In the genomic region with DNA sequence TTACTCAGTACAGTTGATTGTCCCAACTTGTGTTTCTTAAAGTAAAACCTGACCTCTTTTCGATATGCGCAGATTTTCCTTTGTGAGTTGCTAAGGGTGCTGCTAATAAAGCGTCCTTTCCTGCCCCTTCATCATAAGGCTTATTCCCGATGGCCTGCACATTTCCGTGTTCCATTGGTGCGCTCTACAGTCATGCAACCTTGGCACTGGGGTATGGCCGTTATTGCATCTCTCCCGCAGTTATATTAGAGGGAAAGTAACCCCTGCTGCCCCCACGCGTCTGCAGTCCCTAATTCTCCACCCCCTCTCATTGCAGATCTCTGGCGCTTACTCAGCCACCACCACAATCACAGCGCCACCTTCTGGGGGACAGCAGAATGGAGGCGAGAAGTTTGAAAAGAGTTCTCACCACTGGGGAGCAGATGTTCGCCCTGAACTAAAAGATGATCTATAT, we compare ENCODE assay signal across 8 mouse cellular contexts. TPM values are rescaled to one million over a fixed set of nuclear protein-coding genes. Genes with fewer than 3 reads are reported as not detected.
A peak's percentile ranks its signal among the peaks of the same experiment; 100 is the strongest.
DNase-seq lines count a peak whose midpoint lies in the region; ATAC-seq and TF ChIP-seq lines count a peak whose summit lies in the region.

No protein-coding gene starts in this region.

- H3K27me3 ChIP-seq in heart, embryonic 11.5 days (ENCODE audit: control insufficient read depth, insufficient read depth, low read length), result no peaks in the 10 kb centered on the region
- H3K27me3 ChIP-seq in kidney, embryonic 16.5 days (ENCODE audit: insufficient read depth, low read length), result no peaks in the 10 kb centered on the region
- H3K27me3 ChIP-seq in liver, adult 2 months (ENCODE audit: control insufficient read depth, insufficient read depth, low read length), result no peaks in the 10 kb centered on the region; the same call in 1 of the 2 replicates

- peak overlapping the region; percentile 82 for H3K4me3 ChIP-seq in embryonic fibroblast, embryonic 13.5 days (ENCODE audit: insufficient read depth, low read length)
- H3K4me3 ChIP-seq in heart, embryonic 11.5 days (ENCODE audit: low read depth, low read length), result peak overlapping the region; percentile 81
- peak overlapping the region; percentile 92 for H3K4me3 ChIP-seq in kidney, embryonic 16.5 days (ENCODE audit: low read length)
- H3K4me3 ChIP-seq in liver, adult 2 months (ENCODE audit: insufficient read depth, low read depth, low read length), result peak overlapping the region; percentile 38

- peak; percentile 94 for DNase-seq in B cell, adult 2 months
- DNase-seq in brain, adult 2 months (ENCODE audit: low read depth, low spot score), result peak; percentile 98
- DNase-seq in liver, adult 2 months (ENCODE audit: extremely low read depth, low read depth, low spot score), result peak; percentile 27
- DNase-seq in spleen, postnatal 36 days (ENCODE audit: low spot score in 2 of 2), result peak; percentile 87 to 90

- peak; percentile 85 for TF ChIP-seq CTCF in embryonic fibroblast, embryonic 13.5 days (IDR thresholded peaks at IDR 0.05; ENCODE audit: borderline replicate concordance, insufficient read depth, low read length)
- TF ChIP-seq CTCF in liver, adult 2 months (IDR thresholded peaks at IDR 0.05; ENCODE audit: low read depth, low read length), result peak; percentile 83

- H3K9ac ChIP-seq in heart, embryonic 11.5 days (ENCODE audit: low read depth, low read length), result peak overlapping the region; percentile 89
- peak overlapping the region; percentile 90 for H3K9ac ChIP-seq in kidney, embryonic 16.5 days (replicated peaks; ENCODE audit: low read length)
- H3K9ac ChIP-seq in liver, adult 2 months (ENCODE audit: low read depth, low read length), result no peak overlapping the region

- peaks cover 3% of the 10 kb centered on the region for H3K4me1 ChIP-seq in embryonic fibroblast, embryonic 13.5 days (ENCODE audit: control insufficient read depth, insufficient read depth, low read length)
- peaks cover 60% of the 10 kb centered on the region for H3K4me1 ChIP-seq in heart, embryonic 11.5 days (ENCODE audit: control insufficient read depth, insufficient read depth, low read length)
- H3K4me1 ChIP-seq in kidney, embryonic 16.5 days (ENCODE audit: insufficient read depth, low read length), result peaks cover 70% of the 10 kb centered on the region
- H3K4me1 ChIP-seq in liver, adult 2 months (ENCODE audit: control insufficient read depth, insufficient read depth, low read length), result no peaks in the 10 kb centered on the region; the same call in 1 of the 2 replicates

- peak overlapping the region; percentile 97 for H3K4me2 ChIP-seq in heart, embryonic 11.5 days
- H3K4me2 ChIP-seq in kidney, embryonic 16.5 days (replicated peaks; ENCODE audit: low read depth, low read length), result peak overlapping the region; percentile 93

- ATAC-seq in heart, embryonic 11.5 days (replicated peaks; ENCODE audit: insufficient number of reproducible peaks, low FRiP score, low TSS enrichment), result peak; percentile 53; the same call in 1 of the 2 replicates
- ATAC-seq in kidney, embryonic 16.5 days (ENCODE audit: low FRiP score, low TSS enrichment), result peak; percentile 64; the same call in 1 of the 2 replicates
- ATAC-seq in monocyte, adult 5-6 weeks (replicated peaks; ENCODE audit: insufficient number of reproducible peaks, low FRiP score, low TSS enrichment, poor library complexity, severe bottlenecking), result peak; percentile 56

- H3K36me3 ChIP-seq in heart, embryonic 11.5 days (ENCODE audit: control insufficient read depth, insufficient read depth, low read length), result peaks cover 27% of the 10 kb centered on the region
- peaks cover 28% of the 10 kb centered on the region for H3K36me3 ChIP-seq in kidney, embryonic 16.5 days (ENCODE audit: insufficient read depth, low read length)
- H3K36me3 ChIP-seq in liver, adult 2 months (ENCODE audit: control insufficient read depth, insufficient read depth, low read length), result no peaks in the 10 kb centered on the region

- peak overlapping the region; percentile 95 for H3K27ac ChIP-seq in embryonic fibroblast, embryonic 13.5 days (ENCODE audit: insufficient read depth, low read length)
- H3K27ac ChIP-seq in heart, embryonic 11.5 days (ENCODE audit: low read depth, low read length), result peak overlapping the region; percentile 97
- H3K27ac ChIP-seq in kidney, embryonic 16.5 days (ENCODE audit: low read length), result peak overlapping the region; percentile 97
- no peak overlapping the region for H3K27ac ChIP-seq in liver, adult 2 months (replicated peaks; ENCODE audit: insufficient read depth, low read depth, low read length)

- WGBS in heart, embryonic 11.5 days (ENCODE audit: insufficient replicate concordance), result 0% methylated on average over 14 of the region's 14 CpGs
- under 1% methylated on average over 14 of the region's 14 CpGs for WGBS in kidney, embryonic 16.5 days
- 3% methylated on average over 14 of the region's 14 CpGs for WGBS in liver, adult 2 months

- no peaks in the 10 kb centered on the region for H3K79me2 ChIP-seq in liver, adult 2 months (ENCODE audit: control insufficient read depth, insufficient read depth, low read length)

- no peaks in the 10 kb centered on the region for H3K9me3 ChIP-seq in heart, embryonic 11.5 days (replicated peaks; ENCODE audit: control insufficient read depth, low read length)
- no peaks in the 10 kb centered on the region for H3K9me3 ChIP-seq in kidney, embryonic 16.5 days (ENCODE audit: low read length)

- TF ChIP-seq POLR2A in embryonic fibroblast, embryonic 13.5 days (IDR thresholded peaks at IDR 0.05; ENCODE audit: low read depth, low read length), result peak; percentile 97
- no peak for TF ChIP-seq POLR2A in liver, adult 2 months (IDR thresholded peaks at IDR 0.05; ENCODE audit: extremely low read depth, insufficient read depth, low read length)

RNA-seq across cellular contexts. Expression of a gene that starts 1.1 kb away (rescaled TPM):
- polyA plus RNA-seq in embryonic fibroblast, embryonic 13.5 days (2011; ENCODE audit: insufficient read length, low read depth, missing spikeins), result 442 and 478 TPM in 2 replicates
- 150 and 188 TPM in 2 replicates for polyA plus RNA-seq in heart, embryonic 11.5 days (2014; fragmentation: Nextera tagmentation; extraction: Ambion mirVana)
- 178 and 193 TPM in 2 replicates for polyA plus RNA-seq in kidney, embryonic 16.5 days (2015; fragmentation: Nextera tagmentation; extraction: Ambion mirVana)
- 2.2 and 3.9 TPM in 2 replicates for total RNA-seq in liver, adult 2 months (2014; rRNA removed)
- polyA plus RNA-seq in liver, adult 2 months (2012; rRNA removed), result 2.7 and 2.9 TPM in 2 replicates
- 38.6 to 52.6 TPM (median 50.7 TPM) in 3 replicates for total RNA-seq in monocyte, adult 5-6 weeks (2017)

RNA-seq across cellular contexts. Expression of a gene that starts 38.3 kb away (rescaled TPM):
- polyA plus RNA-seq in embryonic fibroblast, embryonic 13.5 days (2011; ENCODE audit: insufficient read length, low read depth, missing spikeins), result 0.35 and 0.72 TPM in 2 replicates
- polyA plus RNA-seq in heart, embryonic 11.5 days (2014; fragmentation: Nextera tagmentation; extraction: Ambion mirVana), result 0.11 and 0.18 TPM in 2 replicates
- polyA plus RNA-seq in kidney, embryonic 16.5 days (2015; fragmentation: Nextera tagmentation; extraction: Ambion mirVana), result 0.12 and 0.17 TPM in 2 replicates
- total RNA-seq in liver, adult 2 months (2014; rRNA removed), result 0.09 TPM in 1 of 2 replicates, not detected in the other
- polyA plus RNA-seq in liver, adult 2 months (2012; rRNA removed), result 0.07 TPM in 1 of 2 replicates, not detected in the other
- total RNA-seq in monocyte, adult 5-6 weeks (2017), result 1.7 TPM in 1 of 3 replicates, not detected in the others

Comparison
In these comparisons a context has a peak if more than half of its experiments do, and no peak if none do; other contexts are left out.
1. DNase-seq: peak in every context shown above with its lines; median percentile 98 in brain, adult 2 months; 94 in B cell, adult 2 months; 88 in spleen, postnatal 36 days; 27 in liver, adult 2 months.
2. H3K4me3 ChIP-seq: peak in every context shown above with its lines; median percentile 92 in kidney, embryonic 16.5 days; 82 in embryonic fibroblast, embryonic 13.5 days; 81 in heart, embryonic 11.5 days; 38 in liver, adult 2 months.
3. RNA of a gene that starts 1.1 kb away (polyA plus RNA-seq): 442 to 478 TPM in embryonic fibroblast, embryonic 13.5 days, 178 to 193 TPM in kidney, embryonic 16.5 days and 150 to 188 TPM in heart, embryonic 11.5 days; 2.7 to 2.9 TPM in liver, adult 2 months; every median in the first group is over 10 times any median in the second.
4. Peak in every context shown above with its lines, with median percentiles within 50 percentile points of each other: ATAC-seq.